Mouse (Mus musculus) embryonic facial prominence, embryonic 11.5 days (tissue): ENCODE results near the gene Prss16. TPM values are rescaled to one million over a fixed set of nuclear protein-coding genes. Genes with fewer than 3 reads are reported as not detected.
A peak's percentile ranks its signal among the peaks of the same experiment; 100 is the strongest.

Experiments used
- ATAC-seq: fragments of 200-750 bp; cut with Nextera tagmentation; replicated peaks from 2 replicates; pipeline ENCODE4 v1.8.0; 2017; ENCODE audit warnings: low read depth; ENCODE audit not compliant: insufficient number of reproducible peaks, low FRiP score, low TSS enrichment
- DNase-seq: peaks from one replicate; pipeline ENCODE4 v3.0.0-alpha.2; 2015; ENCODE audit warnings: low spot score
- H3K27ac ChIP-seq: fragments of 300-500 bp; sonication (generic); replicated peaks from 2 replicates; pipeline ENCODE4 v1.5.1; 2014; ENCODE audit warnings: mild to moderate bottlenecking, low read depth, low read length, control low read depth
- H3K27me3 ChIP-seq: fragments of 300-500 bp; sonication (generic); 2 replicates; pipeline ENCODE4 v1.6.1; 2014; ENCODE audit warnings: mild to moderate bottlenecking, low read length, moderate library complexity, mixed read lengths; ENCODE audit not compliant: control insufficient read depth, insufficient read depth
- H3K36me3 ChIP-seq: fragments of 300-500 bp; sonication (generic); replicated peaks from 2 replicates; pipeline ENCODE4 v1.6.1; 2014; ENCODE audit warnings: low read depth, mild to moderate bottlenecking, low read length, moderate library complexity, mixed read lengths; ENCODE audit not compliant: control insufficient read depth, insufficient read depth
- H3K4me1 ChIP-seq: fragments of 300-500 bp; sonication (generic); 2 replicates; pipeline ENCODE4 v1.6.1; 2014; ENCODE audit warnings: low read length, mixed read lengths; ENCODE audit not compliant: control insufficient read depth, insufficient read depth
- H3K4me2 ChIP-seq: fragments of 300-500 bp; sonication (generic); 2 replicates; pipeline ENCODE4 v1.6.1; 2014; ENCODE audit warnings: low read depth, mild to moderate bottlenecking, control low read depth, low read length, moderate library complexity
- H3K4me3 ChIP-seq: fragments of 300-500 bp; sonication (generic); 2 replicates; pipeline ENCODE4 v1.5.1; 2014; ENCODE audit warnings: low read depth, low read length, control low read depth
- H3K9ac ChIP-seq: fragments of 300-500 bp; sonication (generic); replicated peaks from 2 replicates; pipeline ENCODE4 v1.6.1; 2014; ENCODE audit warnings: mild to moderate bottlenecking, control low read depth, low read length
- H3K9me3 ChIP-seq: fragments of 300-500 bp; sonication (generic); replicated peaks from 2 replicates; pipeline ENCODE4 v1.6.1; 2016; ENCODE audit warnings: mild to moderate bottlenecking, low read length, inconsistent platforms, mixed read lengths; ENCODE audit not compliant: control insufficient read depth
- WGBS: fragments of 180-500 bp; shearing (Covaris S2); extraction: QIAGEN DNeasy Blood & Tissue Kit; methylation state at CpG from one replicate; pipeline ENCODE4 v1.1.7; 2014; 5-methylcytosine and 5-hydroxymethylcytosine counted together
- polyA plus RNA-seq: library from polyadenylated mRNA; unstranded; fragments of >200 nt; fragmentation: Nextera tagmentation; extraction: Ambion mirVana; gene quantifications from 2 replicates; pipeline ENCODE4 v1.2.1, GENCODE M21; 2014

Gene Prss16
- polyA plus RNA-seq, result 0.25 and 0.50 TPM in 2 replicates

DNA sequence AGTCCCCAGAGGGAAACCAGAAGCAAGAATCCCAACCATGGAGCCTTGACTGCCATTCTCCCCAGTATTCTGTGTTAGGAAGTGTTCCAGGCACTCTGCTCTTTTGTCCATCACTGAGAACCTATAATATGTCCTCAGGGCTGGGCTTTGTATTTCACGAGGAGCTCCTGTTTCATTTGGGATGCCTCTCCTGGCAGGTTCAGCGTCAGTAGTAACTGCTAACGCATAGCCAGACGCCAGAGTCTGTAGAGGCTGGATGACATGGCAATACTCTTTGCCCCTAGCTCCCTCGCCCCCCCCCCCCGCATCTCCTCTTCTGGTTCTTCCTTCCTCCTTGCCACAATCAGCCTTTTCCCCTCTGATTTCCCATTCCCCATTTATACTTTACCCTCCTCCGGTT is at the start of gene Prss16:
Gene Prss16, minus strand, starts transcription at position 101 of the 400 bp plus-strand sequence.
- Histone ChIP-seq H3K27me3 (peaks cover 62% of the 10 kb centered on the region), H3K36me3 (no peaks in the 10 kb centered on the region), H3K4me2 (no peak within 1 kb of the TSS), H3K27ac (no peak within 1 kb of the TSS), H3K4me1 (0 out of 2 replicates have a peak, but pooled peaks cover 3% of the 10 kb centered on the region), H3K9me3 (no peaks in the 10 kb centered on the region), H3K9ac (no peak within 1 kb of the TSS), H3K4me3 (no peak within 1 kb of the TSS)
- no peak for DNase-seq
- WGBS, result 26% methylated on average over 5 of the region's 7 CpGs
- no peak for ATAC-seq

DNA sequence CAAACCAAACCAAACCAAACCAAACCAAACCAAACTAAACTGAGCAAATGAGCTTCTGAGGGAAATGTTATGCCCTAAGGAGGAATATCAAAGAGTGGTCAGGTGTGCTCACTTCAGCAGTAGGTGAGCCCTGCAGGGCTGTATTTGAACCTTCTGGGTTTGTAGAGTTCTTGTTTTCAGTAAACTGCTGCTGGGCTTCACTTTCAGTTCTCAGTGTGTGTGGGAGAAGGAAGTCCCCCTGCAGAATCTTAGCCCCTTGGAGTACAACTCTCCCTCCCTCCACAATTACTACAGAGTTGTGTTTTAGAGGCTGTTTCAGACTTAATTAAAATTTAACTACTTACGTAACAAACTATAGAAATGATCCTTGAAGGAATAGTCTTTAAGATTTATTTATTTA is 44.2 kb upstream of the Prss16 start:
- 91% methylated on average over 1 of the region's 1 CpGs for WGBS
- DNase-seq (no peak), ATAC-seq (no peak)
- H3K4me3 ChIP-seq, result no peak overlapping the region
- no peak overlapping the region for H3K9ac ChIP-seq
- H3K36me3 ChIP-seq, result no peaks in the 10 kb centered on the region
- H3K27ac ChIP-seq, result no peak overlapping the region
- no peak overlapping the region for H3K4me2 ChIP-seq
- no peaks in the 10 kb centered on the region for H3K9me3 ChIP-seq
- no peaks in the 10 kb centered on the region for H3K4me1 ChIP-seq
- no peaks in the 10 kb centered on the region for H3K27me3 ChIP-seq

DNA sequence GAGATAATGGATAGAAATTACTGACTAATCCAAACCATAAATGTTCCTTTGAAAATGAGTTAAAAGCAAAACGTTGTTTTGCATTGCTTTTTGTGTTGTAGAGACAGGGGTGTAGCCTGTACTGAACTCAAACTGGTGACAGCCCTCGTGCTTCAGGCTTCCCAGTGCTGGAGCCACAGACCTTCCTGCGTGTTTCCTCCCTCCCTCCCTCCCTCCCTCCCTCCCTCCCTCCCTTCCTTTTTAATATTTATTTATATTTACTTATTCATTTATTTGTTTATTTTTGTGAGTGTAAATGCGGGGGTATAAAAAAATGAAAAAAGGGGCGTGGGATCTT is 41.9 kb upstream of the Prss16 start:
- ATAC-seq, result no peak
- WGBS, result 14% methylated on average over 5 of the region's 5 CpGs
- peak overlapping the region; percentile 60 for H3K9ac ChIP-seq

DNA sequence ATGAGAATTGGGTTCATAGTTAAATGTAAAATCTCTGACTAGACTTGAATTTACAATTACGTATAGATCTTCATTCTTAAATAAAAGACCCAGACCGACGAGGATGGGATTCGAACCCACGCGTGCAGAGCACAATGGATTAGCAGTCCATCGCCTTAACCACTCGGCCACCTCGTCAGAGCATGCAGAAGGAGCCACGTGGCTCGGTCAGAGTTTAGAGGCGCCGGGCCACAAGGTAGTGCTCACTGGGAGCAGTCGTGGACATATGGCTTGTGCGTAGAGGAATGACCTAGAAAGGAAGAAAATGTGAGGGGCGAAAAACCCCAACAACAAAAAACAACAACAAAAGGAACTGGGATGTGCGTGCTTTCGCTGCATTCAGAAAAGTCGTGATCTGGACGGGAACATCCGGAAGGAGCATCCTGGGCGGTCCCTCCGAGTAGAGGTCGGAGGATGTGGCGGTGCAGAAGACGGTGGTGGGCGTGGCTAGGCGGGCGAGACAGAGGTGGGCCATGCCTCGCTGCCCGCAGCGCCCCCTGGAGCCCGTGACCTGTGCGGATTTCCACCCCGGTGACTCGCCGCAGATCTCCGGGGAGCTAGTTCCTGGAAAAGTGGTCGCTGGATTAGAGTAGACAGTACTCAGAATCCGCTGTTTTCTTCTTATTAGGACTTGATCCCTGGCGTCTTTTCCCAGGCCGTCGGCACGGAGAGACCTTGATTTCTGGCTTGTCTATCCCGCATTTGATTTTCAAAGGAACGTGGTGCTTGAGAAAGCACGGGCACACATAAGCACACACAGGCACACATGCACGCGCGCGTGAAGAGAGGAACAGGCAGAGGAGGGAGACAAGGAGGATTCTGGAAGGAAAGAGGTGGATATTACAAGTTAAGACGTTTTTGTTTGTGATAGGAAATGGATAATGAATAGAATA is 41.3 kb upstream of the Prss16 start:
- H3K4me2 ChIP-seq, result peak overlapping the region; percentile 43
- WGBS, result under 1% methylated on average over 52 of the region's 52 CpGs
- no peaks in the 10 kb centered on the region for H3K4me1 ChIP-seq
- H3K9ac ChIP-seq, result peak overlapping the region; percentile 60
- DNase-seq (peak; percentile 96), ATAC-seq (peak; percentile 93)
- peak overlapping the region; percentile 59; the same call in 1 of the 2 replicates for H3K27ac ChIP-seq
- H3K36me3 ChIP-seq, result no peaks in the 10 kb centered on the region
- H3K9me3 ChIP-seq, result no peaks in the 10 kb centered on the region
- H3K4me3 ChIP-seq, result peak overlapping the region; percentile 42
- H3K27me3 ChIP-seq, result no peaks in the 10 kb centered on the region

More for the DNA sequence above, 41.9 kb upstream of the Prss16 start:
- Histone ChIP-seq H3K9me3 (no peaks in the 10 kb centered on the region), H3K4me1 (no peaks in the 10 kb centered on the region), H3K27me3 (no peaks in the 10 kb centered on the region), H3K4me3 (peak overlapping the region; percentile 42), H3K4me2 (peak overlapping the region; percentile 43), H3K27ac (peak overlapping the region; percentile 59; the same call in 1 of the 2 replicates), H3K36me3 (no peaks in the 10 kb centered on the region)
- no peak for DNase-seq

DNA sequence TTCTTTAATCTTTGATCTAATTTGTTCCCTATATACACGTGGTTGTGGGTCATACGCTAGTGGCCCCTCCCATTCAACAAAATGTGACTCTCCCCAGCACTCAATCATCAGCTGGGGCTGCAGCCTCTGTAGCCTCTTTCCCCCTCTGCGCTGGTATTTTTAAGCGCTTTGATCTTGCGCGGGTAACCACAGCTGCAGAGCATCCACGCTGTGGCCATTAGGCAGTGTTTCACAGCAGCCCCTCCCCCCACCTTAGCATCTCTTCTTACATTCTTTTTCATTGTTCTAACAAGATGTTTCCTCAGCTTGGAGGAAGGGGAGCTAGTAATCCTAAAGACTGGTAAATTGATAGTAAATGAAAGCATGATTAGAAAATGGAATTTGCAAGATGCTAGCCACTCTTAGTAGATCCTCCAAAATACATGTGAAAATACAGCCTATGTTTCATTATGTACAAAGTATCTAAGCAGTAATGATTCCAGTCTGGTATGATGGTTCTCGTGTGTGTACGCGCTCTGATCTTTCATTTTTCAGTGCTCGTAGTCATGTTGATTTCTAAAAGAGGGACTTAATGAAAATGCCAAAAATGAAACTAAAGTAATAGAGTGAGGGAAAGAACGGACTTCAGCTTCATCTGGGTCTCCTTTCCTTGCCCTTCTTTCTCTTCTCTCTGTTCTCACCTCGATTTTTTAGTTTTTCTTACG is 40.3 kb upstream of the Prss16 start:
- peak overlapping the region; percentile 42 for H3K4me3 ChIP-seq
- no peaks in the 10 kb centered on the region for H3K36me3 ChIP-seq
- H3K27ac ChIP-seq, result peak overlapping the region; percentile 37; the same call in 1 of the 2 replicates
- ATAC-seq (peak; percentile 64), DNase-seq (peak; percentile 89)
- peak overlapping the region; percentile 43 for H3K4me2 ChIP-seq
- no peaks in the 10 kb centered on the region for H3K4me1 ChIP-seq
- WGBS, result 1% methylated on average over 14 of the region's 14 CpGs
- no peak overlapping the region for H3K9ac ChIP-seq
- no peaks in the 10 kb centered on the region for H3K9me3 ChIP-seq
- no peaks in the 10 kb centered on the region for H3K27me3 ChIP-seq

DNA sequence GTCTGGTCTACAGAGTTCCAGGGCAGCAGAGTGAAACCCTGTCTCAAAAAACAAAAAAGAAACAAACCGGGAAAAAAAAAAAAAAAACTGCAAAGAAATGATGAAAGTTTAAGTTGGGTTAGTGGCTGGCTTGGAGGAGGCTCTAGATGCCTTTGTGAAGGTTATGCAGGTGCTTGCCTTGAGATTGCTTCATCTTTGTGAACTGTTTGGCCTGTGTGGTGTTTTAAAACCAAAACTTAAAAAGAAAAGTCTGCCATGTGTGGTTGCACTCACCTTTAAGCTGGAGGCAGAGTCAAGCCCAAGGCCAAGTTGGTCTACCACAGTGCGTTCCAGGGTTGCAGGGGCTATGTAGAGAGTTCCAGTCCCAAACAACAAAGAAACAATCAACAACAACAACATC is 39.5 kb upstream of the Prss16 start:
- Histone ChIP-seq H3K4me3 (no peak overlapping the region), H3K4me2 (no peak overlapping the region), H3K4me1 (no peaks in the 10 kb centered on the region), H3K9ac (no peak overlapping the region), H3K27me3 (no peaks in the 10 kb centered on the region), H3K9me3 (no peaks in the 10 kb centered on the region), H3K36me3 (no peaks in the 10 kb centered on the region), H3K27ac (no peak overlapping the region)
- WGBS, result 79% methylated on average over 2 of the region's 2 CpGs
- ATAC-seq, result no peak
- DNase-seq, result no peak

DNA sequence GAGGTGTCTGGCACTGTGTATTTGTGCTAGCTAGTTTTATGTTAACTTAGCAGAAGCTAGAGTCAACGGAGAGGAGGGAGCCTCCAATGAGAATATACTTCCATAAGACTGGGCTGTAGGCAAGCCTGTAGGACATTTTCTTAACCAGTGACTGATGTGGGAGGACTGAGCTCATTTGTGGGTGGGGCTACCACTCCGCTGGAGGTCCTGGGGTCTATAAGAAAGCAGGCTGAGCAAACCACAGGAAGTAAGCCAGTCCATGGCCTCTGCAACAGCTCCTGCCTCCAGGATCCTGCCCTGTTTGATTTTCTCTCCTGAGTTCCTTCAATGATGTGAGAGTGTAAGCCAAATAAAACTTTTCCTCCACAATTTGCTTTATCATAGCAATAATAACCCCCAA is 35.8 kb upstream of the Prss16 start:
- H3K27me3 ChIP-seq, result no peaks in the 10 kb centered on the region
- no peak overlapping the region for H3K9ac ChIP-seq
- no peaks in the 10 kb centered on the region for H3K36me3 ChIP-seq
- 53% methylated on average over 2 of the region's 2 CpGs for WGBS
- H3K27ac ChIP-seq, result no peak overlapping the region
- DNase-seq (no peak), ATAC-seq (no peak)
- H3K4me2 ChIP-seq, result no peak overlapping the region
- no peak overlapping the region for H3K4me3 ChIP-seq
- no peaks in the 10 kb centered on the region for H3K9me3 ChIP-seq
- no peaks in the 10 kb centered on the region for H3K4me1 ChIP-seq
